Mouse (Mus musculus) erythroblast, embryonic 14.5 days (primary cell): ENCODE results near the gene Tmem182. TPM values are rescaled to one million over a fixed set of nuclear protein-coding genes. Genes with fewer than 3 reads are reported as not detected.

Experiments used
- H3K27me3 ChIP-seq: 2 replicates; pipeline ENCODE4 v1.6.1; 2012; ENCODE audit warnings: inconsistent platforms; ENCODE audit not compliant: control insufficient read depth
- H3K36me3 ChIP-seq: 2 replicates; pipeline ENCODE4 v1.6.1; 2012; ENCODE audit warnings: mild to moderate bottlenecking, inconsistent platforms; ENCODE audit not compliant: control insufficient read depth
- H3K4me1 ChIP-seq: 2 replicates; pipeline ENCODE4 v1.6.1; 2012; ENCODE audit warnings: inconsistent platforms; ENCODE audit not compliant: control insufficient read depth
- H3K4me3 ChIP-seq: replicated peaks from 2 replicates; pipeline ENCODE3; 2012; ENCODE audit warnings: moderate library complexity, mild to moderate bottlenecking, inconsistent platforms
- H3K9me3 ChIP-seq: 2 replicates; pipeline ENCODE4 v1.6.1; 2012; ENCODE audit warnings: low read length, inconsistent platforms, mixed read lengths; ENCODE audit not compliant: control insufficient read depth
- GATA1 ChIP-seq: IDR thresholded peaks from 2 replicates; pipeline ENCODE4 v1.6.1; 2012; ENCODE audit warnings: low read length, inconsistent platforms, mixed read lengths
- TAL1 ChIP-seq: IDR thresholded peaks from 3 replicates; pipeline ENCODE4 v1.6.1; 2012; ENCODE audit warnings: low read length, inconsistent platforms, mixed read lengths
- polyA plus RNA-seq: library from polyadenylated mRNA; stranded (reverse); fragments of >175 nt; gene quantifications from 2 replicates; pipeline ENCODE4 v1.2.3, GENCODE M21; 2012

Gene Tmem182
- polyA plus RNA-seq, 1 experiment = not detected

DNA sequence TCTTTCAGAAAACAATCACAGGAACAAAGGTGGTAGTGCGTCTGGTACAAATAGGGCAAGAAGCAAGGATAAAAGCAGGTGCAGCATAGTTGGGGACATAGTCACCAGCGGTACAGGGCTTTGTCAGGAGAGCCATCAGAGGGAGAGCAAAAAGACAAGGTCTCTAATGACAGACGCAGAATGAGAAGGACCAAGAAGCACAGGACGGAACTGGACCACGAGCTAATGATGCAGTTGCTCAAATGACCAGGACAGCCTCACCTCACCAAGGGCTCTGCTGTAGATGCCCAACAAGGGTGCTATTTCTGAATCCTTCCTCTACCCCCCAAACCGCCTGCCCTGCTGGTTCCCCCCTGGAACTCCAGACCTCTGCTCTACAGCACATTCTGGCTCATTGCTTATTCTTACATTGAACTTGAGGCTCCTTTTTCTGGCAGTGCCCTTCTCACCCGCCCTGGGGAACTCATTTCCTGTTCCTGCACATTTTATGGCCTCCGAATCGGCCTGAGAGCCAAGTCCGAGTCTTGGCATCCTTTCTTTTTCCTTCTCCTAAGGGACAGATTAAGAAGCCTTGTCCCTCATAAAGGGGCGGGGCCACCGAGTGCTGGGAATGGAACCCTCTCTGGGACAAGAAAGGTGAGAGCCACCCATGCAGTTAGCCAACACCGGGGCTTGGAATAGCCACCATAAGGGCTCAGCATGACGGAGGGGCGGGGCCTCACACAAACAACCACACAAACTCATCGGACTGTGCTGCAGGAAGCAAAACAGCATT is 9.9 kb downstream of the Tmem182 start:
- TF ChIP-seq TAL1 = no peak
- no peak for TF ChIP-seq GATA1
- no peaks in the 10 kb centered on the region for H3K27me3 ChIP-seq
- H3K4me3 ChIP-seq = no peak overlapping the region
- H3K9me3 ChIP-seq = no peaks in the 10 kb centered on the region
- H3K36me3 ChIP-seq = no peaks in the 10 kb centered on the region
- H3K4me1 ChIP-seq = no peaks in the 10 kb centered on the region

DNA sequence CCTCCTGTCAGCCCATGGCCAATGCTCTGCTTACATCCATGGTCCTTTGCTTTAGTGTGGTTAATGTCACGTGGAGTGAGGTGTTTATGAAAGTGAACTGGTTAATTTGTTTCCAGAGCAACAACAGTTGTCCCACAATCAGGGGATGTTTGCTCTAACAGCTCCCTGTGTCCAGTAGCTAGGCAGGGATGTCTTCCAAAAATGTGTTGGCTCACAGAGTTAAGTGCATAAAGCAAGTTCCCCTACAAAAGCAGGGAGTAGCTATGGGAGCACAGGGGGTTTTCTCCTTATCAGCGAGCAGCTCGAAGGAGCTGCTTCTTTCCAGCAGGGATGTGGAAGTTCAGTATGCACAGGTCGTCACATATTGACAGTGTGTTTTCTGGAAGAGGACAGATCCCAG is 19.1 kb downstream of the Tmem182 start:
- no peak for TF ChIP-seq TAL1
- TF ChIP-seq GATA1 = no peak
- Histone ChIP-seq H3K27me3 (no peaks in the 10 kb centered on the region), H3K9me3 (no peaks in the 10 kb centered on the region), H3K4me1 (no peaks in the 10 kb centered on the region), H3K4me3 (no peak overlapping the region), H3K36me3 (no peaks in the 10 kb centered on the region)

DNA sequence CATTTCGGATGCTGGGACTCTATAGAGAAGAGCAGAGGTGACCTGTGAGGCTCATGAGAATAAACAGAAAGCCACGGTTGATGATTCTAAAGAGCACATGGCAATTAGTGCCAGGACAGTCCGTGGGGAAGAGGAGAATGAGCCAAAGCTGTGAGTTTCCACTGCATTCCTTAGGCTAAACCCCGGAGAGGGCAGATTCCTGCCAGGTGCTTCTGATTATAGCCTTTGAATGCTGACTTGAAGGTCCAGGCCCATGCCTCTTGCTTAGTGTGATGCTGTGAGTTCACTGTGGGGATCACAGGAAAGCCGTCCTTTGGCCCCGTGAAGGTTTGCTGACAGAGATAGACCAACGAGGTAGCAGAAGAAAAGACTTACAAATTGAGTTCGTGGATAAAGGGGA is 19.5 kb downstream of the Tmem182 start:
- H3K36me3 ChIP-seq = no peaks in the 10 kb centered on the region
- no peaks in the 10 kb centered on the region for H3K9me3 ChIP-seq
- H3K27me3 ChIP-seq = no peaks in the 10 kb centered on the region
- TF ChIP-seq TAL1 (no peak), GATA1 (no peak)
- H3K4me1 ChIP-seq = no peaks in the 10 kb centered on the region
- no peak overlapping the region for H3K4me3 ChIP-seq

DNA sequence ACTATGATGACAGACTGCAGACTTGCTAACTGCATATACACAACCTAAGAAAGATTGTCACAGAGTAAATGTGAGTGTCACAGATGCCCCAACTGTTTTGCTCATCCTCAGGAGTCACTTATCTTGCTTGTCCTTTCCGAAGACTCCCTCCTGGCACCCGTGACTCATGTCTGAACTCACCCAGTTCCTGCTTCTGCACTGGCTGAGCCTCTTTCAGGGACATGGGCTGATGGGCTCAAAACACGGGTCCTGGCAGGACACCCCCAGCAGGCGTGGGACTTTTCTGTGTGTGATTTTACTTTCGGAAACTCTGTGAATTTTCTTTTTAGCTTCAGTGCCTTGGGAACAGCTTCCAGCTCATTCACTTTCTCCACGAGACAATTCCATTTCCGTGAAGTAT is 20.4 kb downstream of the Tmem182 start:
- H3K27me3 ChIP-seq = no peaks in the 10 kb centered on the region
- TF ChIP-seq TAL1 = no peak
- TF ChIP-seq GATA1 = no peak
- H3K4me1 ChIP-seq = no peaks in the 10 kb centered on the region
- H3K36me3 ChIP-seq = no peaks in the 10 kb centered on the region
- no peak overlapping the region for H3K4me3 ChIP-seq
- no peaks in the 10 kb centered on the region for H3K9me3 ChIP-seq

DNA sequence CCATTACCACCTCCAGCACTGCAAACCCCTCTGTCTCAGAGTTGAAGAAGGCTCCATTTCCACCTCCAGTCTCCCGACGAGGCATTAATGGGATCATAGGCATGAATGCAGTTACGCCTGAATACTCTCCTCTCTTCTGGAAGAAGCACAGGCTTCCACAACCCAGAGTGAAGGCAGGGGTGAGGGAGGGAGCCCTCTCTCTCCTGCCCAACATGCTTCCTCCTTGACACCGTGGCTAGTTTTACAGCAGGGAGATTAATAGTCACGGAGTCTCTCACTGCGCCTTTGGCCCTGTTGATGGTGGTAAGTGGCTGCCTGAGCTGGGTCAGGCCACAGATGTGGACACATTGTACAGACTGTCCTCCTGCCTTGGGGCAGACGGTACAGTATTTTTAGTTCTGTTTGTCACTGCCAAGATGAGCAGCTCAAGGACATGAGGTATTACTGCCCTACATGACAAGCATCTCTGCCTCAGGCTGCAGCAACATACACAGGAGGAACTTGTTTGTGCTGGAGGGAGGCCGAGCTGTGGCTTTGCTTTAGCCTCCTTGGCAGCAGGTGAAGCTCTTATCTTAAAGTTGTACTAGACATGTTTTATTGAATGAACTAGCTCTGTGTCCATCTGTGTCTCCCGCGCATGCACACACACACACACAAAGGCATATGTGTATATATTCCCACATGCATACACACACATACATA is 24.0 kb downstream of the Tmem182 start:
- Histone ChIP-seq H3K36me3 (no peaks in the 10 kb centered on the region), H3K4me1 (no peaks in the 10 kb centered on the region), H3K4me3 (no peak overlapping the region), H3K9me3 (no peaks in the 10 kb centered on the region), H3K27me3 (no peaks in the 10 kb centered on the region)
- TF ChIP-seq GATA1 (no peak), TAL1 (no peak)

DNA sequence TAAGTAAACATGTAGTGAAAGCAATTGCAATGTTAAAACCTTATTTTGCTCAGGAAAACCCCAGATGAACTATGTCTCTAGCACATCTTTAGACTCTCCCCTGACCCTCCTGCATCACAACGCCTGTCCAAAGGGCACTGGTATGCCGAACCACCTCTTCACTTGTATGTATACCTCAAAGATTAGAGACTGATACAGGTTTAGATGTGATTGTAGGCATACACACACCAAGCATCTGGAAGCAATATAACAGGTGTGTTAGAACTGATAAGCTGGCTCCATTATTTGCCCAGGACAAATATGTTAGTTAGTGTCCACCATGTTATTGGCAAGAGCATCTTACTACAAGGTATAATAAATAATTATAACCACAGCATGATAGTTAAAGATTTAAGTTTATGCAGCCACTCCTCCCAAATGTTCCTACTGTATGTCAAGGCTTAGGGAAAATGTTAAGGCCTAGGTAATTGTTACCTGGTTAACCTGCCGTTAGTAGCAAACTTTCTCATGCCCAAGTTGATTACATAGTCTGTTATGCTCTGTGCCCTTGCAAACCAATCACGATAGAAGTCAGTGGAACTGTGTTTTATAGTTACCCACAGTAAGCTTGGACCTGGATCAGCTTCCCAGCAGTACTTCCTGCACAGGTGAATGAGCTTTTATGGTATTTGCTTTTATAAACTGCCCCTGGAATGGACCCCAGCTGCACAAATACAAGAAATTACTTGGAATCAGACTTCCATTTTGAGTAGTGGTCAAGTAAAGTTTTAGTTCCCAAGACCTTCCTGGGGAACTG is 25.5 kb downstream of the Tmem182 start:
- no peaks in the 10 kb centered on the region for H3K36me3 ChIP-seq
- H3K9me3 ChIP-seq = no peaks in the 10 kb centered on the region
- no peaks in the 10 kb centered on the region for H3K27me3 ChIP-seq
- H3K4me1 ChIP-seq = no peaks in the 10 kb centered on the region
- no peak overlapping the region for H3K4me3 ChIP-seq
- no peak for TF ChIP-seq GATA1
- no peak for TF ChIP-seq TAL1

DNA sequence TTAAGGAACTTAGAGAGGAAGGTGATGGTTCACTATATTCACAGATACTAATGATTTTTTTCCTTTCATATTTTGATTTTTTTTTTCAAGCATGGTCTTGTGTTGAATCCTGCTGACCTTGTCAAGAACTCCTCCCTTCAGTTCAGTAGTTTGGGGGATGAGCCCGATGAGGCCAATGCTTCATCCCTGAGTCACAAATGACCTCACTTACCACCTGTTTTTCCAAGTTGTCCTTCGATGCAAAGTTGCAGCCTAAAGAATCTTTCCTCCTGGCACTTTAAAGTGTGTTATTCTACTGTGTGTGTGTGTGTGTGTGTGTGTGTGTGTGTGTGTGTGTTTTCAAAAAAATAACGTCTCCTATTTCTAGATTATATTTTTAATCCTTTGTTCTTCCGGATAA is 30.1 kb downstream of the Tmem182 start:
- no peaks in the 10 kb centered on the region for H3K27me3 ChIP-seq
- H3K9me3 ChIP-seq = no peaks in the 10 kb centered on the region
- no peaks in the 10 kb centered on the region for H3K4me1 ChIP-seq
- no peak overlapping the region for H3K4me3 ChIP-seq
- H3K36me3 ChIP-seq = no peaks in the 10 kb centered on the region
- no peak for TF ChIP-seq GATA1

DNA sequence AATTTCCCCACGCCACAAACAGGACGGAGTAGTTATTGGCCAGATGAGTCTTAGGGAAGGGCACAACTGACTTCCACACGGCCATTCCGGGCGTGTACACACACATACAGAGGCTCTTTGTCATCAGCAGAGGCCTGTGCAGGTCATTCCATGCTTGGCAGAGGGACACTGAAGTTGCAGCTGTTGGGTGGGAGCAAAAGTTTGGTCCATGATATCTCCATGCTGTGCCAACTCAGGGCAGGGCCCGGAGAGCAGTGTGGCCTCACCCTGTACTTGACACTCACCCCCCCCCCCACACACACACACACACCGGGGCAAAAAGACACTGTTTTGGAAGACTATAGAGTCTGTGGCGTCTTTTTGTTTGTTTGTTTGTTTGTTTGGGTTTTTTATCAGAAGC is 35.2 kb downstream of the Tmem182 start:
- no peaks in the 10 kb centered on the region for H3K4me1 ChIP-seq
- H3K4me3 ChIP-seq = no peak overlapping the region
- no peaks in the 10 kb centered on the region for H3K36me3 ChIP-seq
- H3K9me3 ChIP-seq = no peaks in the 10 kb centered on the region
- H3K27me3 ChIP-seq = no peaks in the 10 kb centered on the region
- TF ChIP-seq TAL1 (no peak), GATA1 (no peak)
